In the genomic region with DNA sequence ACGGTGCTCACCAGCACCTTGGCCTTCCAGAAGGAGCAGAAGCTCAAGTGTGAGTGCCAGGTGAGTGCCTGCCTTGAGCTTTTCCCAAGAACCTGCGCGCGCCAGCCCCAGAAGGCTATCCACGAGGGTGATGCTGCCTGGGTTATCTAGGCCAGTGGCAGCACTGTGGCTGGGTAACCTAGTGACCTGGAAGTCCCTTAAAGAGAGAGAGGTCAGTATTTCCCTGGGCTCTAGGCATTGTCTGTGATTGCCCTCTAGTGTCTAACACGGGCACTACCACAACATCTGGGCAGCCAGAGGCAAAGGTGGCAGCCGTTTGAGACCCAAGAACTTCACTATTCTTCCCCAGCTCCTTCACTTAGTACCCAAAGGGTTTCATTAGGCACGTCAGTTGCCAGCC, we compare ENCODE assay signal across 8 mouse cellular contexts.
DNase-seq lines count a peak whose midpoint lies in the region; ATAC-seq and TF ChIP-seq lines count a peak whose summit lies in the region.

No protein-coding gene starts in this region.

- ATAC-seq in midbrain, embryonic 16.5 days = no peak; the same call in 1 of the 2 replicates
- ATAC-seq in embryonic facial prominence, embryonic 11.5 days (replicated peaks; ENCODE audit: insufficient number of reproducible peaks, low FRiP score, low TSS enrichment, low read depth) = no peak
- no peak for ATAC-seq in lung, embryonic 14.5 days (ENCODE audit: insufficient read depth)

- H3K27me3 ChIP-seq in midbrain, embryonic 10.5 days (ENCODE audit: low read depth, poor library complexity, severe bottlenecking) = peaks cover 41% of the 10 kb centered on the region
- H3K27me3 ChIP-seq in midbrain, embryonic 16.5 days (ENCODE audit: control insufficient read depth, insufficient read depth, low read depth, low read length) = peaks cover 8% of the 10 kb centered on the region
- H3K27me3 ChIP-seq in embryonic facial prominence, embryonic 11.5 days (ENCODE audit: control insufficient read depth, insufficient read depth, low read length) = peaks cover 3% of the 10 kb centered on the region; the same call in 1 of the 2 replicates
- H3K27me3 ChIP-seq in lung, embryonic 14.5 days (ENCODE audit: insufficient read depth, low read length) = peaks cover 8% of the 10 kb centered on the region; the same call in 1 of the 2 replicates

- H3K9ac ChIP-seq in midbrain, embryonic 16.5 days (ENCODE audit: low read depth, low read length) = no peak overlapping the region
- no peak overlapping the region for H3K9ac ChIP-seq in embryonic facial prominence, embryonic 11.5 days (replicated peaks; ENCODE audit: low read length)
- H3K9ac ChIP-seq in lung, embryonic 14.5 days = no peak overlapping the region

- H3K4me2 ChIP-seq in midbrain, embryonic 16.5 days (ENCODE audit: low read length) = no peak overlapping the region
- no peak overlapping the region for H3K4me2 ChIP-seq in embryonic facial prominence, embryonic 11.5 days (ENCODE audit: low read depth, low read length)
- no peak overlapping the region for H3K4me2 ChIP-seq in lung, embryonic 14.5 days

- H3K27ac ChIP-seq in midbrain, embryonic 10.5 days (replicated peaks) = no peak overlapping the region
- H3K27ac ChIP-seq in midbrain, embryonic 16.5 days (ENCODE audit: low read length) = no peak overlapping the region
- H3K27ac ChIP-seq in embryonic facial prominence, embryonic 11.5 days (replicated peaks; ENCODE audit: low read depth, low read length) = no peak overlapping the region
- H3K27ac ChIP-seq in lung, embryonic 14.5 days (ENCODE audit: low read depth) = no peak overlapping the region

- 21% methylated on average over 8 of the region's 8 CpGs for WGBS in midbrain, embryonic 10.5 days
- WGBS in midbrain, embryonic 16.5 days = 29% methylated on average over 8 of the region's 8 CpGs
- WGBS in embryonic facial prominence, embryonic 11.5 days = 19% methylated on average over 8 of the region's 8 CpGs
- 22% methylated on average over 8 of the region's 8 CpGs for WGBS in lung, embryonic 14.5 days

- H3K9me3 ChIP-seq in midbrain, embryonic 10.5 days (replicated peaks) = peaks cover 7% of the 10 kb centered on the region; the same call in 1 of the 2 replicates
- no peaks in the 10 kb centered on the region; the same call in 1 of the 2 replicates for H3K9me3 ChIP-seq in midbrain, embryonic 16.5 days (replicated peaks; ENCODE audit: control insufficient read depth, low read length, poor library complexity, severe bottlenecking)
- H3K9me3 ChIP-seq in embryonic facial prominence, embryonic 11.5 days (replicated peaks; ENCODE audit: control insufficient read depth, low read length) = no peaks in the 10 kb centered on the region
- no peaks in the 10 kb centered on the region for H3K9me3 ChIP-seq in lung, embryonic 14.5 days (ENCODE audit: low read depth, low read length)

- no peak overlapping the region for H3K4me3 ChIP-seq in midbrain, embryonic 10.5 days
- no peak overlapping the region for H3K4me3 ChIP-seq in midbrain, embryonic 16.5 days (ENCODE audit: low read depth, low read length)
- no peak overlapping the region for H3K4me3 ChIP-seq in embryonic facial prominence, embryonic 11.5 days (ENCODE audit: low read depth, low read length)
- H3K4me3 ChIP-seq in lung, embryonic 14.5 days (ENCODE audit: low read depth, low read length) = no peak overlapping the region

- no peaks in the 10 kb centered on the region for H3K36me3 ChIP-seq in midbrain, embryonic 10.5 days
- no peaks in the 10 kb centered on the region for H3K36me3 ChIP-seq in midbrain, embryonic 16.5 days (ENCODE audit: control insufficient read depth, insufficient read depth, low read length)
- no peaks in the 10 kb centered on the region for H3K36me3 ChIP-seq in embryonic facial prominence, embryonic 11.5 days (replicated peaks; ENCODE audit: control insufficient read depth, insufficient read depth, low read depth, low read length)
- H3K36me3 ChIP-seq in lung, embryonic 14.5 days (ENCODE audit: insufficient read depth) = no peaks in the 10 kb centered on the region

- TF ChIP-seq CTCF in lung, embryonic 14.5 days (IDR thresholded peaks at IDR 0.05; ENCODE audit: low read depth) = peak; percentile 91

- peaks cover 19% of the 10 kb centered on the region for H3K4me1 ChIP-seq in midbrain, embryonic 10.5 days
- no peaks in the 10 kb centered on the region; the same call in 1 of the 2 replicates for H3K4me1 ChIP-seq in midbrain, embryonic 16.5 days (ENCODE audit: control insufficient read depth, insufficient read depth, low read length)
- no peaks in the 10 kb centered on the region; the same call in 1 of the 2 replicates for H3K4me1 ChIP-seq in embryonic facial prominence, embryonic 11.5 days (ENCODE audit: control insufficient read depth, insufficient read depth, low read length)
- H3K4me1 ChIP-seq in lung, embryonic 14.5 days (ENCODE audit: insufficient read depth) = no peaks in the 10 kb centered on the region

- peak; percentile 64 for DNase-seq in midbrain, embryonic 10.5 days (ENCODE audit: low spot score)
- DNase-seq in adrenal gland, adult 2 months = peak; percentile 75
- peak; percentile 75 for DNase-seq in embryonic facial prominence, embryonic 11.5 days (ENCODE audit: low spot score)
- DNase-seq in hindlimb bud, embryonic 11.5 days (ENCODE audit: extremely low spot score, low read depth, low spot score) = peak; percentile 10
- DNase-seq in lung, embryonic 14.5 days = peak; percentile 83
- peak; percentile 37 for DNase-seq in retina, adult 2 months (ENCODE audit: low read depth, low spot score)
- DNase-seq in right cerebral cortex, postnatal 4 days = no peak
